Mouse (Mus musculus): Measurements from ENCODE around the gene Mxra7. TPM values are rescaled to one million over a fixed set of nuclear protein-coding genes. Genes with fewer than 3 reads are reported as not detected.

The Mxra7 gene
- polyA plus RNA-seq, 1 experiment = 0.05 TPM

- no peak overlapping the region for H3K4me3 ChIP-seq (replicated peaks)
- TF ChIP-seq TAL1 (IDR thresholded peaks at IDR 0.05; ENCODE audit: low read length) = no peak
- H3K9me3 ChIP-seq (ENCODE audit: control insufficient read depth, low read length) = no peaks in the 10 kb centered on the region
- H3K36me3 ChIP-seq (ENCODE audit: control insufficient read depth) = no peaks in the 10 kb centered on the region
- H3K4me1 ChIP-seq (ENCODE audit: control insufficient read depth) = peaks cover 3% of the 10 kb centered on the region
- H3K27me3 ChIP-seq (ENCODE audit: control insufficient read depth) = peaks cover 20% of the 10 kb centered on the region
Measured at GRCm38 (mm10) chr11:116822626-116823025, 5.2 kb downstream of the Mxra7 start.

GRCm38 (mm10) chr11:116822215-116822614 is 5.6 kb downstream of the Mxra7 start:
- Histone ChIP-seq H3K4me3 (replicated peaks) (no peak overlapping the region), H3K27me3 (ENCODE audit: control insufficient read depth) (peaks cover 16% of the 10 kb centered on the region), H3K36me3 (ENCODE audit: control insufficient read depth) (no peaks in the 10 kb centered on the region), H3K9me3 (ENCODE audit: control insufficient read depth, low read length) (no peaks in the 10 kb centered on the region), H3K4me1 (ENCODE audit: control insufficient read depth) (no peaks in the 10 kb centered on the region)
- TF ChIP-seq GATA1 (IDR thresholded peaks at IDR 0.05; ENCODE audit: low read length) = no peak
- TF ChIP-seq TAL1 (IDR thresholded peaks at IDR 0.05; ENCODE audit: low read length) = no peak

- Histone ChIP-seq H3K36me3 (ENCODE audit: control insufficient read depth) (no peaks in the 10 kb centered on the region), H3K27me3 (ENCODE audit: control insufficient read depth) (peaks cover 7% of the 10 kb centered on the region), H3K4me1 (ENCODE audit: control insufficient read depth) (no peaks in the 10 kb centered on the region), H3K9me3 (ENCODE audit: control insufficient read depth, low read length) (no peaks in the 10 kb centered on the region), H3K4me3 (replicated peaks) (no peak overlapping the region)
- TF ChIP-seq TAL1 (IDR thresholded peaks at IDR 0.05; ENCODE audit: low read length) (no peak), GATA1 (IDR thresholded peaks at IDR 0.05; ENCODE audit: low read length) (no peak)
Measured at GRCm38 (mm10) chr11:116821057-116821940, 6.5 kb downstream of the Mxra7 start.

GRCm38 (mm10) chr11:116819932-116820593 is 7.8 kb downstream of the Mxra7 start:
- Histone ChIP-seq H3K36me3 (ENCODE audit: control insufficient read depth) (no peaks in the 10 kb centered on the region), H3K4me1 (ENCODE audit: control insufficient read depth) (no peaks in the 10 kb centered on the region), H3K4me3 (replicated peaks) (no peak overlapping the region), H3K27me3 (ENCODE audit: control insufficient read depth) (no peaks in the 10 kb centered on the region), H3K9me3 (ENCODE audit: control insufficient read depth, low read length) (no peaks in the 10 kb centered on the region)
- TF ChIP-seq GATA1 (IDR thresholded peaks at IDR 0.05; ENCODE audit: low read length) (no peak), TAL1 (IDR thresholded peaks at IDR 0.05; ENCODE audit: low read length) (no peak)

GRCm38 (mm10) chr11:116818722-116819121 is 9.1 kb downstream of the Mxra7 start:
- H3K27me3 ChIP-seq (ENCODE audit: control insufficient read depth) = peaks cover 4% of the 10 kb centered on the region
- H3K4me3 ChIP-seq (replicated peaks) = no peak overlapping the region
- no peaks in the 10 kb centered on the region for H3K36me3 ChIP-seq (ENCODE audit: control insufficient read depth)
- H3K9me3 ChIP-seq (ENCODE audit: control insufficient read depth, low read length) = no peaks in the 10 kb centered on the region
- TF ChIP-seq TAL1 (IDR thresholded peaks at IDR 0.05; ENCODE audit: low read length) (no peak), GATA1 (IDR thresholded peaks at IDR 0.05; ENCODE audit: low read length) (no peak)
- peaks cover 4% of the 10 kb centered on the region; the same call in 1 of the 2 replicates for H3K4me1 ChIP-seq (ENCODE audit: control insufficient read depth)

- H3K36me3 ChIP-seq (ENCODE audit: control insufficient read depth) = no peaks in the 10 kb centered on the region
- peaks cover 4% of the 10 kb centered on the region; the same call in 1 of the 2 replicates for H3K4me1 ChIP-seq (ENCODE audit: control insufficient read depth)
- H3K9me3 ChIP-seq (ENCODE audit: control insufficient read depth, low read length) = no peaks in the 10 kb centered on the region
- TF ChIP-seq GATA1 (IDR thresholded peaks at IDR 0.05; ENCODE audit: low read length) = no peak
- no peak for TF ChIP-seq TAL1 (IDR thresholded peaks at IDR 0.05; ENCODE audit: low read length)
- peaks cover 4% of the 10 kb centered on the region for H3K27me3 ChIP-seq (ENCODE audit: control insufficient read depth)
- no peak overlapping the region for H3K4me3 ChIP-seq (replicated peaks)
Measured at GRCm38 (mm10) chr11:116817567-116817966, 10.3 kb downstream of the Mxra7 start.

GRCm38 (mm10) chr11:116816769-116817168 is 11.1 kb downstream of the Mxra7 start:
- Histone ChIP-seq H3K27me3 (ENCODE audit: control insufficient read depth) (peaks cover 4% of the 10 kb centered on the region), H3K4me1 (ENCODE audit: control insufficient read depth) (peaks cover 4% of the 10 kb centered on the region; the same call in 1 of the 2 replicates), H3K4me3 (replicated peaks) (no peak overlapping the region), H3K9me3 (ENCODE audit: control insufficient read depth, low read length) (no peaks in the 10 kb centered on the region), H3K36me3 (ENCODE audit: control insufficient read depth) (no peaks in the 10 kb centered on the region)
- no peak for TF ChIP-seq GATA1 (IDR thresholded peaks at IDR 0.05; ENCODE audit: low read length)
- TF ChIP-seq TAL1 (IDR thresholded peaks at IDR 0.05; ENCODE audit: low read length) = no peak

GRCm38 (mm10) chr11:116814884-116815415 is 12.9 kb downstream of the Mxra7 start:
- Histone ChIP-seq H3K4me1 (ENCODE audit: control insufficient read depth) (peaks cover 10% of the 10 kb centered on the region), H3K27me3 (ENCODE audit: control insufficient read depth) (peaks cover 9% of the 10 kb centered on the region), H3K4me3 (replicated peaks) (no peak overlapping the region), H3K36me3 (ENCODE audit: control insufficient read depth) (no peaks in the 10 kb centered on the region), H3K9me3 (ENCODE audit: control insufficient read depth, low read length) (no peaks in the 10 kb centered on the region)
- TF ChIP-seq TAL1 (IDR thresholded peaks at IDR 0.05; ENCODE audit: low read length) = no peak
- no peak for TF ChIP-seq GATA1 (IDR thresholded peaks at IDR 0.05; ENCODE audit: low read length)
